24 mouse cellular contexts compared by ENCODE assay signal in genomic region chr5:120429692-120430091, GRCm38 (mm10). TPM values are rescaled to one million over a fixed set of nuclear protein-coding genes. Genes with fewer than 3 reads are reported as not detected.
DNase-seq lines count a peak whose midpoint lies in the region; ATAC-seq lines count a peak whose summit lies in the region.
"Had no signal": no experiment of that assay in that cellular context is flagged by ENCODE, and none has a peak within 500 bp of the region (broad histone marks: within the 10 kb centered on the region; RNA-seq: fewer than 3 reads in every experiment).

No protein-coding gene starts in this region.

- H3K4me3 ChIP-seq in forebrain, embryonic 13.5 days, result peak overlapping the region; percentile 21
- peak overlapping the region; percentile 30 for H3K4me3 ChIP-seq in hindbrain, embryonic 10.5 days
- peak overlapping the region; percentile 59 for H3K4me3 ChIP-seq in midbrain, embryonic 10.5 days
- peak overlapping the region; percentile 36 for H3K4me3 ChIP-seq in neural tube, embryonic 12.5 days
- H3K4me3 ChIP-seq in liver, embryonic 11.5 days (ENCODE audit: low read depth, low read length), result no peak overlapping the region
- H3K4me3 ChIP-seq: layer of hippocampus, adult 2 months; left cerebral cortex, adult 2 months; limb, embryonic 12.5 days had no signal

- ATAC-seq in forebrain, embryonic 13.5 days, result no peak
- ATAC-seq in neural tube, embryonic 12.5 days (ENCODE audit: low FRiP score, low read depth), result no peak
- no peak for ATAC-seq in liver, embryonic 11.5 days (replicated peaks; ENCODE audit: low FRiP score)
- no peak for ATAC-seq in erythroid progenitor cell, adult 5-6 weeks (replicated peaks; ENCODE audit: low FRiP score, poor library complexity, severe bottlenecking)
- ATAC-seq: CD4-positive, CD25-positive, alpha-beta regulatory T cell, adult 4 months; inflammation-experienced regulatory T-cells, adult 6 months had no signal

- H3K4me2 ChIP-seq in forebrain, embryonic 13.5 days, result peak overlapping the region; percentile 36
- H3K4me2 ChIP-seq in neural tube, embryonic 12.5 days (replicated peaks), result peak overlapping the region; percentile 58
- H3K4me2 ChIP-seq in liver, embryonic 11.5 days, result no peak overlapping the region
- H3K4me2 ChIP-seq: limb, embryonic 12.5 days had no signal

- 26% methylated on average over 6 of the region's 6 CpGs for WGBS in forebrain, embryonic 13.5 days
- WGBS in hindbrain, embryonic 10.5 days, result 9% methylated on average over 6 of the region's 6 CpGs
- 11% methylated on average over 6 of the region's 6 CpGs for WGBS in midbrain, embryonic 10.5 days
- WGBS in neural tube, embryonic 12.5 days, result 2% methylated on average over 6 of the region's 6 CpGs
- 5% methylated on average over 6 of the region's 6 CpGs for WGBS in liver, embryonic 11.5 days

- no peaks in the 10 kb centered on the region for H3K36me3 ChIP-seq in forebrain, embryonic 13.5 days (ENCODE audit: poor library complexity, severe bottlenecking)
- no peaks in the 10 kb centered on the region for H3K36me3 ChIP-seq in hindbrain, embryonic 10.5 days
- no peaks in the 10 kb centered on the region for H3K36me3 ChIP-seq in midbrain, embryonic 10.5 days
- no peaks in the 10 kb centered on the region for H3K36me3 ChIP-seq in neural tube, embryonic 12.5 days
- H3K36me3 ChIP-seq in liver, embryonic 11.5 days (ENCODE audit: control insufficient read depth, insufficient read depth, low read length), result no peaks in the 10 kb centered on the region
- H3K36me3 ChIP-seq: G1E; limb, embryonic 12.5 days had no signal

- H3K4me1 ChIP-seq in forebrain, embryonic 13.5 days, result peaks cover 26% of the 10 kb centered on the region
- H3K4me1 ChIP-seq in hindbrain, embryonic 10.5 days (replicated peaks), result peaks cover 32% of the 10 kb centered on the region
- H3K4me1 ChIP-seq in midbrain, embryonic 10.5 days, result peaks cover 70% of the 10 kb centered on the region
- H3K4me1 ChIP-seq in neural tube, embryonic 12.5 days, result peaks cover 11% of the 10 kb centered on the region; the same call in 1 of the 2 replicates
- H3K4me1 ChIP-seq in liver, embryonic 11.5 days (replicated peaks; ENCODE audit: control insufficient read depth, insufficient read depth, low read length), result no peaks in the 10 kb centered on the region
- H3K4me1 ChIP-seq: limb, embryonic 12.5 days had no signal

- peak; percentile 10 for DNase-seq in hindbrain, embryonic 10.5 days (ENCODE audit: low spot score)
- peak; percentile 29 for DNase-seq in midbrain, embryonic 10.5 days (ENCODE audit: low spot score)
- DNase-seq in left cerebral cortex, postnatal 4 days, result no peak
- DNase-seq in liver, embryonic 11.5 days (ENCODE audit: low spot score), result no peak
- DNase-seq: cerebellum, adult 9-11 months; embryo, embryonic 11 days; gastrocnemius, postnatal 36 days; lung, postnatal 10 days; right cerebral cortex, postnatal 25 days; thymus, postnatal 25 days had no signal

- H3K9ac ChIP-seq in forebrain, embryonic 13.5 days, result peak overlapping the region; percentile 40
- peak overlapping the region; percentile 64 for H3K9ac ChIP-seq in neural tube, embryonic 12.5 days
- no peak overlapping the region for H3K9ac ChIP-seq in liver, embryonic 11.5 days (ENCODE audit: low read depth, low read length)
- H3K9ac ChIP-seq: limb, embryonic 12.5 days; liver, embryonic 14.5 days had no signal

- H3K9me3 ChIP-seq in forebrain, embryonic 13.5 days (replicated peaks), result no peaks in the 10 kb centered on the region
- H3K9me3 ChIP-seq in hindbrain, embryonic 10.5 days, result no peaks in the 10 kb centered on the region
- no peaks in the 10 kb centered on the region for H3K9me3 ChIP-seq in midbrain, embryonic 10.5 days (replicated peaks)
- no peaks in the 10 kb centered on the region for H3K9me3 ChIP-seq in neural tube, embryonic 12.5 days
- H3K9me3 ChIP-seq in liver, embryonic 11.5 days (ENCODE audit: control insufficient read depth, low read length), result no peaks in the 10 kb centered on the region
- H3K9me3 ChIP-seq: G1E; limb, embryonic 12.5 days had no signal

- H3K27me3 ChIP-seq in forebrain, embryonic 13.5 days, result peaks cover 96% of the 10 kb centered on the region
- H3K27me3 ChIP-seq in hindbrain, embryonic 10.5 days (ENCODE audit: insufficient read depth, poor library complexity, severe bottlenecking), result peaks cover 100% of the 10 kb centered on the region
- peaks cover 100% of the 10 kb centered on the region for H3K27me3 ChIP-seq in midbrain, embryonic 10.5 days (ENCODE audit: low read depth, poor library complexity, severe bottlenecking)
- H3K27me3 ChIP-seq in neural tube, embryonic 12.5 days (replicated peaks), result peaks cover 97% of the 10 kb centered on the region
- H3K27me3 ChIP-seq in liver, embryonic 11.5 days (replicated peaks; ENCODE audit: control insufficient read depth, insufficient read depth, low read length), result peaks cover 99% of the 10 kb centered on the region

- H3K27ac ChIP-seq in forebrain, embryonic 13.5 days, result peak overlapping the region; percentile 35; the same call in 1 of the 2 replicates
- peak overlapping the region; percentile 62; the same call in 1 of the 2 replicates for H3K27ac ChIP-seq in hindbrain, embryonic 10.5 days
- H3K27ac ChIP-seq in midbrain, embryonic 10.5 days (replicated peaks), result peak overlapping the region; percentile 67
- peak overlapping the region; percentile 79; the same call in 1 of the 2 replicates for H3K27ac ChIP-seq in neural tube, embryonic 12.5 days
- no peak overlapping the region for H3K27ac ChIP-seq in liver, embryonic 11.5 days (ENCODE audit: low read depth, low read length)
- H3K27ac ChIP-seq: layer of hippocampus, adult 2 months; left cerebral cortex, adult 2 months; limb, embryonic 12.5 days; liver, embryonic 14.5 days had no signal

- intact Hi-C loops in left cerebral cortex, postnatal 4 days (cut with DNase I), result no loop called here

RNA-seq across cellular contexts. Expression of gene Lhx5, which starts 1.8 kb away (rescaled TPM):
- polyA plus RNA-seq in forebrain, embryonic 13.5 days (2015; fragmentation: Nextera tagmentation; extraction: Ambion mirVana), result 9.6 and 16.0 TPM in 2 replicates
- 12.1 and 34.0 TPM in 2 replicates for polyA plus RNA-seq in hindbrain, embryonic 10.5 days (2016; fragmentation: Nextera tagmentation; extraction: Ambion mirVana)
- polyA plus RNA-seq in midbrain, embryonic 10.5 days (2016; fragmentation: Nextera tagmentation; extraction: Ambion mirVana), result 23.5 and 30.5 TPM in 2 replicates
- polyA plus RNA-seq in neural tube, embryonic 12.5 days (2016; fragmentation: Nextera tagmentation; extraction: Ambion mirVana), result 64.9 and 70.8 TPM in 2 replicates
- 1 to 10 TPM in 1 of 2 experiments, under 1 TPM in 1; 0.86 to 1.4 TPM for total RNA-seq in left cerebral cortex, postnatal 4 days (2021)
- polyA plus RNA-seq in liver, embryonic 11.5 days (2014; fragmentation: Nextera tagmentation; extraction: Ambion mirVana), result 0.05 TPM in 1 of 2 replicates, not detected in the other
- not detected in 2 replicates for total RNA-seq in erythroid progenitor cell, adult 5-6 weeks (2015; ENCODE audit: low replicate concordance)
- total RNA-seq in erythroid progenitor cell, adult 5-6 weeks (2017; ENCODE audit: low replicate concordance), result not detected in 2 replicates
- total RNA-seq: adrenal gland, adult 18-20 months; gastrocnemius, postnatal 36 days; left cerebral cortex, adult 2 months; megakaryocyte, adult 5-6 weeks had no signal
- polyA plus RNA-seq: CD4-positive, CD25-positive, alpha-beta regulatory T cell, adult 4 months; G1E; heart, postnatal 0 days; inflammation-experienced regulatory T-cells, adult 6 months; kidney, embryonic 16.5 days; limb, embryonic 12.5 days; liver, embryonic 14.5 days had no signal

RNA-seq across cellular contexts. Expression of gene Sdsl, which starts 42.9 kb away (rescaled TPM):
- polyA plus RNA-seq in forebrain, embryonic 13.5 days (2015; fragmentation: Nextera tagmentation; extraction: Ambion mirVana), result 4.8 and 5.1 TPM in 2 replicates
- 6.2 and 7.9 TPM in 2 replicates for polyA plus RNA-seq in hindbrain, embryonic 10.5 days (2016; fragmentation: Nextera tagmentation; extraction: Ambion mirVana)
- polyA plus RNA-seq in midbrain, embryonic 10.5 days (2016; fragmentation: Nextera tagmentation; extraction: Ambion mirVana), result 5.5 and 6.2 TPM in 2 replicates
- 7.0 TPM in 2 replicates for polyA plus RNA-seq in neural tube, embryonic 12.5 days (2016; fragmentation: Nextera tagmentation; extraction: Ambion mirVana)
- total RNA-seq in left cerebral cortex, postnatal 4 days (2021), result 1 to 10 TPM; 2.4 to 3.7 TPM
- polyA plus RNA-seq in liver, embryonic 11.5 days (2014; fragmentation: Nextera tagmentation; extraction: Ambion mirVana), result 2.3 and 2.5 TPM in 2 replicates
- total RNA-seq in erythroid progenitor cell, adult 5-6 weeks (2015; ENCODE audit: low replicate concordance), result 4.2 TPM in 1 of 2 replicates, not detected in the other
- 2.7 and 4.8 TPM in 2 replicates for total RNA-seq in erythroid progenitor cell, adult 5-6 weeks (2017; ENCODE audit: low replicate concordance)
- polyA plus RNA-seq: CD4-positive, CD25-positive, alpha-beta regulatory T cell, adult 4 months; inflammation-experienced regulatory T-cells, adult 6 months had no signal

RNA-seq across cellular contexts. Expression of gene Sds, which starts 46.6 kb away (rescaled TPM):
- not detected in 2 replicates for polyA plus RNA-seq in forebrain, embryonic 13.5 days (2015; fragmentation: Nextera tagmentation; extraction: Ambion mirVana)
- polyA plus RNA-seq in hindbrain, embryonic 10.5 days (2016; fragmentation: Nextera tagmentation; extraction: Ambion mirVana), result not detected in 2 replicates
- not detected in 2 replicates for polyA plus RNA-seq in midbrain, embryonic 10.5 days (2016; fragmentation: Nextera tagmentation; extraction: Ambion mirVana)
- not detected in 2 replicates for polyA plus RNA-seq in neural tube, embryonic 12.5 days (2016; fragmentation: Nextera tagmentation; extraction: Ambion mirVana)
- not detected for total RNA-seq in left cerebral cortex, postnatal 4 days (2021)
- not detected in 2 replicates for polyA plus RNA-seq in liver, embryonic 11.5 days (2014; fragmentation: Nextera tagmentation; extraction: Ambion mirVana)
- not detected in 2 replicates for total RNA-seq in erythroid progenitor cell, adult 5-6 weeks (2015; ENCODE audit: low replicate concordance)
- total RNA-seq in erythroid progenitor cell, adult 5-6 weeks (2017; ENCODE audit: low replicate concordance), result not detected in 2 replicates
- total RNA-seq: adrenal gland, adult 18-20 months; G1E; megakaryocyte, adult 5-6 weeks had no signal
- polyA plus RNA-seq: CD4-positive, CD25-positive, alpha-beta regulatory T cell, adult 4 months; G1E; heart, postnatal 0 days; inflammation-experienced regulatory T-cells, adult 6 months; kidney, embryonic 16.5 days; limb, embryonic 12.5 days had no signal

Comparison
In these comparisons a context has a peak if more than half of its experiments do, and no peak if none do; other contexts are left out.
1. DNase-seq: peak in hindbrain, embryonic 10.5 days (single experiment) and midbrain, embryonic 10.5 days (single experiment); none in left cerebral cortex, postnatal 4 days (single experiment) and liver, embryonic 11.5 days (single experiment).
2. RNA of gene Lhx5, which starts 1.8 kb away (polyA plus RNA-seq): 64.9 to 70.8 TPM in neural tube, embryonic 12.5 days, 12.1 to 34.0 TPM in hindbrain, embryonic 10.5 days, 23.5 to 30.5 TPM in midbrain, embryonic 10.5 days and 9.6 to 16.0 TPM in forebrain, embryonic 13.5 days; 0.05 TPM in liver, embryonic 11.5 days; every median in the first group is over 10 times any median in the second.